Mouse (Mus musculus) MEL (cell line): ENCODE measurements at regions not wholly inside any gene's neighbourhood (a gene's known extent, or its start where the extent isn't known, plus 50 kb on each side); places are given as distances from the start of the nearest gene placed in this dataset.

Experiments used
- CTCF ChIP-seq, 3 experiments: IDR thresholded peaks in 2 of 3; conservative IDR thresholded peaks in 1 of 3; 2 replicates each; pipeline ENCODE4 v1.5.1; 2011 to 2012; ENCODE audit warnings: low read length in 3 of 3, low read depth in 2 of 3, mild to moderate bottlenecking in 2 of 3, improper control_type of control experiment in 1 of 3, inconsistent platforms in 1 of 3, mixed read lengths in 1 of 3, moderate library complexity in 1 of 3; ENCODE audit not compliant: control insufficient read depth in 1 of 3, insufficient read depth in 1 of 3, poor library complexity in 1 of 3, severe bottlenecking in 1 of 3
- E2F4 ChIP-seq: IDR thresholded peaks from 2 replicates; pipeline ENCODE4 v1.6.1; 2011; ENCODE audit warnings: low read depth, low read length, improper control_type of control experiment, borderline replicate concordance
- MXI1 ChIP-seq: IDR thresholded peaks from 2 replicates; pipeline ENCODE4 v1.6.1; 2011; ENCODE audit warnings: mild to moderate bottlenecking, low read depth, low read length, improper control_type of control experiment
- POLR2A ChIP-seq, 2 experiments: IDR thresholded peaks; 2 replicates each; pipeline ENCODE4 v1.6.1; 2011 to 2012; ENCODE audit warnings: low read length in 2 of 2, mild to moderate bottlenecking in 2 of 2, control low read depth in 1 of 2, improper control_type of control experiment in 1 of 2, low read depth in 1 of 2, moderate library complexity in 1 of 2; ENCODE audit not compliant: control insufficient read depth in 1 of 2, insufficient read depth in 1 of 2, poor library complexity in 1 of 2
- POLR2AphosphoS2 ChIP-seq: IDR thresholded peaks from 2 replicates; pipeline ENCODE4 v1.6.1; 2011; ENCODE audit warnings: low read length, improper control_type of control experiment
- USF1 ChIP-seq: IDR thresholded peaks from 2 replicates; pipeline ENCODE4 v1.6.1; 2014; ENCODE audit warnings: low read depth, mild to moderate bottlenecking, inconsistent platforms, low read length, improper control_type of control experiment, moderate library complexity
- ZKSCAN1 ChIP-seq: IDR thresholded peaks from 2 replicates; pipeline ENCODE4 v1.6.1; 2012; ENCODE audit warnings: low read depth, mild to moderate bottlenecking, inconsistent platforms, low read length, improper control_type of control experiment, moderate library complexity
- ZNF384 ChIP-seq: IDR thresholded peaks from 2 replicates; pipeline ENCODE4 v1.6.1; 2012; ENCODE audit warnings: low read depth, mild to moderate bottlenecking, inconsistent platforms, low read length, improper control_type of control experiment

DNA sequence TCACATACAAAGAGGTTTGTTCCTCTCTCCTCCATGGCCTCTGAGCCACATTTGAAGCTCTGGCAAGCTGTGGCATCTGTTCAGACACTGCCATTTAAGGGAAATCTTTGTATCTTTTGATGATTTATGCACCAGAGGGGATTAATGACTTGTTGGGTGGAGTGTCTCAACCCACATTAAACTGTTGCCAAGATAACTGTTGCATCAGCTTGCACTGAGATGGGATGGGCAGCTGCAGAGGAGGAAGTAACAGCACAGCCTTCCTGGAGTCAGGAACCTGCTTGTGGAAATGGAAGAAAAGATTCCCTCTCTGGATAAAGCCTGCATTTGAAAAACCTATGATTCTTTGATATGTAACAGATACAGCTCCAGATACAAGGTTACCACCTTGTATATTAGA is 119.1 kb downstream of the Olfr721-ps1 start:
- TF ChIP-seq CTCF (IDR thresholded peaks at IDR 0.05 in 2 of 3, conservative IDR thresholded peaks at IDR 0.05 in 1 of 3; ENCODE audit: control insufficient read depth in 1 of 3, insufficient read depth in 1 of 3, low read depth in 2 of 3, low read length in 3 of 3, poor library complexity in 1 of 3, severe bottlenecking in 1 of 3) = no peak
- no peak for TF ChIP-seq ZNF384
- TF ChIP-seq POLR2AphosphoS2 = no peak
- no peak for TF ChIP-seq POLR2A (IDR thresholded peaks at IDR 0.05; ENCODE audit: control insufficient read depth in 1 of 2, insufficient read depth in 1 of 2, low read depth in 1 of 2, low read length in 2 of 2, poor library complexity in 1 of 2)
- no peak for TF ChIP-seq E2F4
- no peak for TF ChIP-seq MXI1
- no peak for TF ChIP-seq ZKSCAN1
- TF ChIP-seq USF1 = no peak
